Comparison of ENCODE assay signal across 18 mouse cellular contexts in the genomic region with DNA sequence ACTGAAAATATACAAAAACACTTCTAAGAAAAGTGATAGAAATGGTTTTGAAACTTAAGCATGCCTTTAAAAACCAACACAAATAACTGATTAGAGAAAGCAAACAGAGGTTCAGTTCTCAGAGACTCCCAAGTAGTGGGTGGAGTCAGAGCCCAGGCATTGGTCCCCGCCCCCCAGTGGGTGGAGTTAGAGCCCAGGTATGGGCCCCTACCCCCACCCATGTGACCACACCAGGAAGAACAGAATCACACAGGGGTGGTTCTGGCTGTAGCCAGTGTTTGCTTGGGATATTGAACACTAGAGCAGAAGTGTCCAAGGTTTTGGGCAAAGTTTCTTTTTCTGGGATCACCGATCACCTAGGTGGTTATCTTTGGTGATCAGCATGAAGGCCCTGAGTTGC.
DNase-seq lines count a peak whose midpoint lies in the region; ATAC-seq and TF ChIP-seq lines count a peak whose summit lies in the region.
"Had no signal": no experiment of that assay in that cellular context is flagged by ENCODE, and none has a peak within 500 bp of the region (broad histone marks: within the 10 kb centered on the region; RNA-seq: fewer than 3 reads in every experiment).

No protein-coding gene starts in this region.

- peak; percentile 18 for DNase-seq in thymus, postnatal 14 days
- DNase-seq in thymus, postnatal 0 days (ENCODE audit: low spot score) = no peak
- peak; percentile 42 for DNase-seq in R1 (ENCODE audit: low read depth, low spot score)
- peak; percentile 68 for DNase-seq in liver, postnatal 0 days
- DNase-seq in Muller cell, postnatal 12 days (ENCODE audit: inconsistent ontology term) = no peak
- DNase-seq: adrenal gland, postnatal 36 days; cerebellum, postnatal 25 days; kidney, adult 11 months; kidney, postnatal 36 days; midbrain, embryonic 14.5 days had no signal

- peak; percentile 90 for ATAC-seq in liver, postnatal 0 days
- ATAC-seq in stomach, embryonic 16.5 days (ENCODE audit: insufficient read depth, low FRiP score) = peak; percentile 79
- no peak for ATAC-seq in forebrain, embryonic 12.5 days (ENCODE audit: low FRiP score)
- ATAC-seq: activated CD4-positive, CD25-positive, alpha-beta regulatory T cell, adult 4 months had no signal

- H3K4me3 ChIP-seq in liver, postnatal 0 days (ENCODE audit: low read depth, low read length) = no peak overlapping the region
- no peak overlapping the region for H3K4me3 ChIP-seq in stomach, embryonic 16.5 days (replicated peaks; ENCODE audit: low read length)
- H3K4me3 ChIP-seq in forebrain, embryonic 12.5 days (replicated peaks) = no peak overlapping the region
- H3K4me3 ChIP-seq: embryonic facial prominence, embryonic 10.5 days; heart, embryonic 13.5 days; hindbrain, embryonic 10.5 days; neural tube, embryonic 12.5 days had no signal

- H3K9ac ChIP-seq in liver, postnatal 0 days (replicated peaks) = no peak overlapping the region
- H3K9ac ChIP-seq in stomach, embryonic 16.5 days (ENCODE audit: low read length) = no peak overlapping the region
- no peak overlapping the region for H3K9ac ChIP-seq in forebrain, embryonic 12.5 days
- H3K9ac ChIP-seq: heart, embryonic 13.5 days; neural tube, embryonic 12.5 days had no signal

- H3K27ac ChIP-seq in liver, postnatal 0 days (ENCODE audit: low read depth) = peak overlapping the region; percentile 59; the same call in 1 of the 2 replicates
- H3K27ac ChIP-seq in stomach, embryonic 16.5 days (ENCODE audit: low read length) = no peak overlapping the region
- no peak overlapping the region for H3K27ac ChIP-seq in forebrain, embryonic 12.5 days
- H3K27ac ChIP-seq: embryonic facial prominence, embryonic 10.5 days; heart, embryonic 13.5 days; hindbrain, embryonic 10.5 days; macrophage; neural tube, embryonic 12.5 days had no signal

- H3K36me3 ChIP-seq in liver, postnatal 0 days (replicated peaks; ENCODE audit: insufficient read depth, low read length) = no peaks in the 10 kb centered on the region
- no peaks in the 10 kb centered on the region for H3K36me3 ChIP-seq in stomach, embryonic 16.5 days (ENCODE audit: control insufficient read depth, insufficient read depth, low read length)
- no peaks in the 10 kb centered on the region for H3K36me3 ChIP-seq in forebrain, embryonic 12.5 days (replicated peaks)
- H3K36me3 ChIP-seq: embryonic facial prominence, embryonic 10.5 days; heart, embryonic 13.5 days; hindbrain, embryonic 10.5 days; neural tube, embryonic 12.5 days had no signal

- no peak for TF ChIP-seq CTCF in liver, postnatal 0 days (IDR thresholded peaks at IDR 0.05; ENCODE audit: low read depth)

- WGBS in liver, postnatal 0 days (ENCODE audit: insufficient replicate concordance) = 65% methylated on average over 2 of the region's 2 CpGs
- WGBS in stomach, embryonic 16.5 days = 70% methylated on average over 2 of the region's 2 CpGs
- WGBS in forebrain, embryonic 12.5 days = 83% methylated on average over 2 of the region's 2 CpGs

- no peaks in the 10 kb centered on the region for H3K9me3 ChIP-seq in liver, postnatal 0 days (ENCODE audit: low read length)
- 0 out of 2 replicates have a peak, but pooled peaks cover under 1% of the 10 kb centered on the region for H3K9me3 ChIP-seq in stomach, embryonic 16.5 days (replicated peaks; ENCODE audit: control insufficient read depth, low read length)
- H3K9me3 ChIP-seq in forebrain, embryonic 12.5 days = no peaks in the 10 kb centered on the region
- H3K9me3 ChIP-seq: embryonic facial prominence, embryonic 10.5 days; heart, embryonic 13.5 days; hindbrain, embryonic 10.5 days; neural tube, embryonic 12.5 days had no signal

- peak overlapping the region; percentile 14; the same call in 1 of the 2 replicates for H3K4me2 ChIP-seq in liver, postnatal 0 days (ENCODE audit: low read depth, low read length)
- no peak overlapping the region for H3K4me2 ChIP-seq in stomach, embryonic 16.5 days (ENCODE audit: low read depth, low read length)
- H3K4me2 ChIP-seq in forebrain, embryonic 12.5 days = no peak overlapping the region
- H3K4me2 ChIP-seq: heart, embryonic 13.5 days; neural tube, embryonic 12.5 days had no signal

- peaks cover 3% of the 10 kb centered on the region; the same call in 1 of the 2 replicates for H3K4me1 ChIP-seq in liver, postnatal 0 days (ENCODE audit: insufficient read depth)
- H3K4me1 ChIP-seq in stomach, embryonic 16.5 days (ENCODE audit: control insufficient read depth, insufficient read depth, low read length) = no peaks in the 10 kb centered on the region
- H3K4me1 ChIP-seq in forebrain, embryonic 12.5 days = peaks cover 15% of the 10 kb centered on the region

- H3K27me3 ChIP-seq in liver, postnatal 0 days (ENCODE audit: insufficient read depth, low read length) = no peaks in the 10 kb centered on the region
- no peaks in the 10 kb centered on the region for H3K27me3 ChIP-seq in stomach, embryonic 16.5 days (ENCODE audit: control insufficient read depth, insufficient read depth, low read length)
- H3K27me3 ChIP-seq in forebrain, embryonic 12.5 days = no peaks in the 10 kb centered on the region; the same call in 1 of the 2 replicates
- H3K27me3 ChIP-seq: heart, embryonic 13.5 days; neural tube, embryonic 12.5 days had no signal

- TF ChIP-seq EP300 in liver, postnatal 0 days (IDR thresholded peaks at IDR 0.05; ENCODE audit: low read depth) = no peak

Comparison
In these comparisons a context has a peak if more than half of its experiments do, and no peak if none do; other contexts are left out.
1. DNase-seq: peak in thymus, postnatal 14 days (single experiment), R1 (single experiment) and liver, postnatal 0 days (single experiment); none in thymus, postnatal 0 days (single experiment) and Muller cell, postnatal 12 days (single experiment).